Mouse (Mus musculus) small intestine, adult 2 months (tissue): ENCODE measurements around the gene Accsl.

Experiments
- CTCF ChIP-seq: fragments of 200-500 bp; IDR thresholded peaks from 2 replicates; pipeline ENCODE4 v1.5.1; 2012; ENCODE audit warnings: low read depth, mild to moderate bottlenecking, control low read depth, inconsistent platforms, low read length, moderate library complexity, mixed read lengths; ENCODE audit not compliant: insufficient replicate concordance, insufficient read length; ENCODE audit errors: extremely low read depth
- POLR2A ChIP-seq: fragments of 200-500 bp; IDR thresholded peaks from 2 replicates; pipeline ENCODE4 v1.6.1; 2012; ENCODE audit warnings: low read depth, mild to moderate bottlenecking, control low read depth, inconsistent platforms, low read length, moderate library complexity

DNA sequence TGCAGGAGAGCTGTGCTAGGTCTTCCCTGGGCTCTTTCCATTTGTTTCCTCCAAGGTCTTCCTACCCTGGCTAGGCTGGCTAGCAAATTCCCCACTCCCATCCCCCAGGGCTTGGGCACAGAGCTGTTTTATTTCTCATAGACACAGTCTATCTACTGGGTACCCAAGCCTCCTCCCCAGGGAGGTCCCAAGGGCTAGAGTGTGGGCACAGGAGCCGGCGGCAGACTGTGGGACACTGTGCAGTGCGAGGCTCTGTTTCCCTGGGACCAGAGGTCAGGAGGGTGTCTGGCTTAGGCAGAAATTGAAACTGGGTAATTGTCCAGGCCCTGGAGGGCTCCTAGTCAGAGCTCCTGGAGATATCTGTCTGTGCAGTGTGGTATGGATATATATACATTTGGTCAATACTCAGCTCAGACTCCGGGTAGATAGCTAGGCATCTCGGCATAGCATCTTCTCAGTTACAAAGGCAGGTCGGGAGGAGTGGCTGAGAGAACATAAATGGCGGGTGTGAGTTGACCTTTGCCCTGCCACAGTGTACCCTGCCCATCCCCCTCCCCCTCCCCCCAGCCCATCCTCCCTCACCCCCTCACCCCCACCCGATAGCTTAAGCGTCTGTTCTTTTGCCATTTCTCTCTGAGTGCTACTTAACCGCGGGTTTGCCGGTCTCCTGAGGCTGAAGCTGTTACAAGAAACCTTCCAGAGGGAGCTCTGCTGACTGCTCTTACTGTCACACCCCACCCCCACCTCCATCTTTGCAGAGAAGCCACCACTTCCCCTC lies 4.7 kb upstream of the Accsl start:
- no peak for TF ChIP-seq CTCF
- TF ChIP-seq POLR2A, result no peak
